Mouse (Mus musculus) midbrain, embryonic 12.5 days (tissue): ENCODE data around the gene Mllt6. TPM values are rescaled to one million over a fixed set of nuclear protein-coding genes. Genes with fewer than 3 reads are reported as not detected.

Experiments
- ATAC-seq: fragments of 200-750 bp; cut with Nextera tagmentation; 2 replicates; pipeline ENCODE4 v1.8.0; 2017; ENCODE audit warnings: low read depth, moderate TSS enrichment, moderate library complexity; ENCODE audit not compliant: low FRiP score
- H3K27ac ChIP-seq: fragments of 300-500 bp; sonication (generic); replicated peaks from 2 replicates; pipeline ENCODE4 v1.5.1; 2016; ENCODE audit warnings: mild to moderate bottlenecking
- H3K27me3 ChIP-seq: fragments of 300-500 bp; sonication (generic); 2 replicates; pipeline ENCODE4 v1.6.1; 2016; ENCODE audit warnings: mild to moderate bottlenecking
- H3K36me3 ChIP-seq: fragments of 300-500 bp; sonication (generic); 2 replicates; pipeline ENCODE4 v1.6.1; 2016
- H3K4me1 ChIP-seq: fragments of 300-500 bp; sonication (generic); 2 replicates; pipeline ENCODE4 v1.6.1; 2016
- H3K4me2 ChIP-seq: fragments of 300-500 bp; sonication (generic); replicated peaks from 2 replicates; pipeline ENCODE4 v1.6.1; 2016; ENCODE audit warnings: mild to moderate bottlenecking, moderate library complexity
- H3K4me3 ChIP-seq: fragments of 300-500 bp; sonication (generic); 2 replicates; pipeline ENCODE4 v1.5.1; 2016; ENCODE audit warnings: mild to moderate bottlenecking
- H3K9ac ChIP-seq: fragments of 300-500 bp; sonication (generic); replicated peaks from 2 replicates; pipeline ENCODE4 v1.6.1; 2016; ENCODE audit warnings: mild to moderate bottlenecking, moderate library complexity
- H3K9me3 ChIP-seq: fragments of 300-500 bp; sonication (generic); 2 replicates; pipeline ENCODE4 v1.6.1; 2016; ENCODE audit warnings: mild to moderate bottlenecking
- WGBS: fragments of 180-500 bp; shearing (Covaris S2); methylation state at CpG from one replicate; pipeline ENCODE4 v1.1.7; 2016; 5-methylcytosine and 5-hydroxymethylcytosine counted together
- polyA plus RNA-seq: library from polyadenylated mRNA; unstranded; fragments of >200 nt; fragmentation: Nextera tagmentation; extraction: Ambion mirVana; gene quantifications from 2 replicates; pipeline ENCODE4 v1.2.1, GENCODE M21; 2016

Mllt6 gene
- polyA plus RNA-seq, 1 experiment from 2014 or later: 3.2 TPM

GRCm38 (mm10) chr11:97670234-97671176 is 7.3 kb downstream of the Mllt6 start:
- Histone ChIP-seq H3K36me3 (peaks cover 95% of the 10 kb centered on the region), H3K4me3 (no peak overlapping the region), H3K4me1 (peaks cover 23% of the 10 kb centered on the region), H3K9me3 (peaks cover 5% of the 10 kb centered on the region; the same call in 1 of the 2 replicates), H3K27me3 (no peaks in the 10 kb centered on the region), H3K27ac (no peak overlapping the region), H3K4me2 (no peak overlapping the region), H3K9ac (no peak overlapping the region)
- no peak for ATAC-seq
- WGBS: 64% methylated on average over 13 of the region's 13 CpGs

GRCm38 (mm10) chr11:97671177-97671527 is 7.9 kb downstream of the Mllt6 start:
- Histone ChIP-seq H3K4me3 (no peak overlapping the region), H3K27ac (no peak overlapping the region), H3K4me1 (peaks cover 28% of the 10 kb centered on the region), H3K27me3 (no peaks in the 10 kb centered on the region), H3K36me3 (peaks cover 95% of the 10 kb centered on the region), H3K9ac (no peak overlapping the region), H3K9me3 (no peaks in the 10 kb centered on the region), H3K4me2 (no peak overlapping the region)
- no peak for ATAC-seq
- WGBS: 34% methylated on average over 2 of the region's 2 CpGs

GRCm38 (mm10) chr11:97673148-97673547 is 9.9 kb downstream of the Mllt6 start:
- peaks cover 47% of the 10 kb centered on the region for H3K4me1 ChIP-seq
- WGBS: 80% methylated on average over 11 of the region's 11 CpGs
- ATAC-seq: no peak
- H3K9me3 ChIP-seq: no peaks in the 10 kb centered on the region
- peaks cover 95% of the 10 kb centered on the region for H3K36me3 ChIP-seq
- H3K27ac ChIP-seq: no peak overlapping the region
- no peak overlapping the region for H3K9ac ChIP-seq
- H3K4me3 ChIP-seq: no peak overlapping the region
- H3K27me3 ChIP-seq: no peaks in the 10 kb centered on the region
- H3K4me2 ChIP-seq: no peak overlapping the region

GRCm38 (mm10) chr11:97676050-97676754 is 13.0 kb downstream of the Mllt6 start:
- Histone ChIP-seq H3K9ac (peak overlapping the region; percentile 39; the same call in 1 of the 2 replicates), H3K4me1 (peaks cover 28% of the 10 kb centered on the region), H3K27ac (peak overlapping the region; percentile 68; the same call in 1 of the 2 replicates), H3K4me2 (no peak overlapping the region), H3K9me3 (no peaks in the 10 kb centered on the region), H3K27me3 (0 out of 2 replicates have a peak, but pooled peaks cover 3% of the 10 kb centered on the region), H3K36me3 (peaks cover 90% of the 10 kb centered on the region), H3K4me3 (no peak overlapping the region)
- 84% methylated on average over 14 of the region's 15 CpGs for WGBS
- ATAC-seq: no peak

- Histone ChIP-seq H3K4me1 (peaks cover 28% of the 10 kb centered on the region), H3K4me2 (no peak overlapping the region), H3K36me3 (peaks cover 90% of the 10 kb centered on the region), H3K27ac (peak overlapping the region; percentile 68), H3K4me3 (no peak overlapping the region), H3K9me3 (no peaks in the 10 kb centered on the region), H3K9ac (no peak overlapping the region; the same call in 1 of the 2 replicates), H3K27me3 (0 out of 2 replicates have a peak, but pooled peaks cover 3% of the 10 kb centered on the region)
- ATAC-seq: no peak
- WGBS: 25% methylated on average over 15 of the region's 15 CpGs
Measured at GRCm38 (mm10) chr11:97677381-97677780, 14.2 kb downstream of the Mllt6 start.

GRCm38 (mm10) chr11:97677842-97678241 is 14.6 kb downstream of the Mllt6 start:
- no peak for ATAC-seq
- Histone ChIP-seq H3K4me3 (no peak overlapping the region), H3K4me1 (peaks cover 28% of the 10 kb centered on the region), H3K4me2 (no peak overlapping the region), H3K27ac (peak overlapping the region; percentile 68; the same call in 1 of the 2 replicates), H3K36me3 (peaks cover 89% of the 10 kb centered on the region), H3K27me3 (0 out of 2 replicates have a peak, but pooled peaks cover 3% of the 10 kb centered on the region), H3K9me3 (no peaks in the 10 kb centered on the region), H3K9ac (peak overlapping the region; percentile 34; the same call in 1 of the 2 replicates)
- WGBS: 24% methylated on average over 8 of the region's 8 CpGs

- peaks cover 87% of the 10 kb centered on the region for H3K36me3 ChIP-seq
- peaks cover 28% of the 10 kb centered on the region for H3K4me1 ChIP-seq
- no peak for ATAC-seq
- H3K4me3 ChIP-seq: no peak overlapping the region
- 0 out of 2 replicates have a peak, but pooled peaks cover 3% of the 10 kb centered on the region for H3K27me3 ChIP-seq
- 74% methylated on average over 12 of the region's 15 CpGs for WGBS
- peak overlapping the region; percentile 34 for H3K9ac ChIP-seq
- H3K4me2 ChIP-seq: no peak overlapping the region
- H3K27ac ChIP-seq: no peak overlapping the region
- H3K9me3 ChIP-seq: no peaks in the 10 kb centered on the region
Measured at GRCm38 (mm10) chr11:97678301-97678700, 15.1 kb downstream of the Mllt6 start.

GRCm38 (mm10) chr11:97680430-97680829 is 17.2 kb downstream of the Mllt6 start:
- ATAC-seq: no peak
- 89% methylated on average over 12 of the region's 12 CpGs for WGBS
- Histone ChIP-seq H3K4me1 (peaks cover 34% of the 10 kb centered on the region), H3K9me3 (no peaks in the 10 kb centered on the region), H3K36me3 (peaks cover 65% of the 10 kb centered on the region), H3K4me3 (no peak overlapping the region), H3K27ac (no peak overlapping the region), H3K4me2 (no peak overlapping the region), H3K9ac (no peak overlapping the region), H3K27me3 (0 out of 2 replicates have a peak, but pooled peaks cover 7% of the 10 kb centered on the region)

- peaks cover 21% of the 10 kb centered on the region for H3K4me1 ChIP-seq
- no peak overlapping the region for H3K9ac ChIP-seq
- WGBS: 78% methylated on average over 6 of the region's 6 CpGs
- H3K4me3 ChIP-seq: no peak overlapping the region
- no peak for ATAC-seq
- 0 out of 2 replicates have a peak, but pooled peaks cover 11% of the 10 kb centered on the region for H3K27me3 ChIP-seq
- no peak overlapping the region for H3K27ac ChIP-seq
- H3K36me3 ChIP-seq: peaks cover 46% of the 10 kb centered on the region
- H3K9me3 ChIP-seq: no peaks in the 10 kb centered on the region
- H3K4me2 ChIP-seq: no peak overlapping the region
Measured at GRCm38 (mm10) chr11:97682504-97683055, 19.4 kb downstream of the Mllt6 start.

GRCm38 (mm10) chr11:97684063-97684680 is 21.0 kb downstream of the Mllt6 start:
- Histone ChIP-seq H3K36me3 (peaks cover 48% of the 10 kb centered on the region), H3K27me3 (0 out of 2 replicates have a peak, but pooled peaks cover 9% of the 10 kb centered on the region), H3K4me1 (peaks cover 12% of the 10 kb centered on the region), H3K4me3 (no peak overlapping the region), H3K27ac (no peak overlapping the region), H3K9me3 (no peaks in the 10 kb centered on the region), H3K9ac (no peak overlapping the region), H3K4me2 (no peak overlapping the region)
- ATAC-seq: no peak
- WGBS: 90% methylated on average over 6 of the region's 6 CpGs

- no peak overlapping the region for H3K9ac ChIP-seq
Measured at GRCm38 (mm10) chr11:97684766-97685165, 21.6 kb downstream of the Mllt6 start.

More at GRCm38 (mm10) chr11:97684766-97685165, 21.6 kb downstream of the Mllt6 start:
- peak overlapping the region; percentile 30; the same call in 1 of the 2 replicates for H3K27ac ChIP-seq
- 0 out of 2 replicates have a peak, but pooled peaks cover 9% of the 10 kb centered on the region for H3K27me3 ChIP-seq
- no peaks in the 10 kb centered on the region for H3K9me3 ChIP-seq
- no peak overlapping the region for H3K4me3 ChIP-seq
- H3K4me1 ChIP-seq: peaks cover 12% of the 10 kb centered on the region
- WGBS: 31% methylated on average over 4 of the region's 7 CpGs
- H3K4me2 ChIP-seq: no peak overlapping the region
- ATAC-seq: no peak
- H3K36me3 ChIP-seq: peaks cover 49% of the 10 kb centered on the region
